Mouse (Mus musculus): ENCODE measurements at regions not wholly inside any gene's neighbourhood (a gene's known extent, or its start where the extent isn't known, plus 50 kb on each side); places are given as distances from the start of the nearest gene placed in this dataset.

- H3K4me3 ChIP-seq (ENCODE audit: extremely low read depth, insufficient read depth, insufficient read length): no peak overlapping the region
- TF ChIP-seq POLR2A (IDR thresholded peaks at IDR 0.05; ENCODE audit: low read depth, low read length): no peak
- no peak for TF ChIP-seq CTCF (IDR thresholded peaks at IDR 0.05; ENCODE audit: extremely low read depth, insufficient read depth, insufficient read length, insufficient replicate concordance)
- H3K27me3 ChIP-seq (ENCODE audit: control insufficient read depth, insufficient read depth, low read length): no peaks in the 10 kb centered on the region
- no peak for DNase-seq (ENCODE audit: low read depth in 1 of 2, low spot score in 2 of 2)
- H3K4me1 ChIP-seq (ENCODE audit: control insufficient read depth, insufficient read depth, insufficient read length): no peaks in the 10 kb centered on the region
- no peaks in the 10 kb centered on the region for H3K36me3 ChIP-seq (ENCODE audit: control insufficient read depth, insufficient read depth, low read length)
- H3K27ac ChIP-seq (ENCODE audit: insufficient read depth, low read length): no peak overlapping the region
Measured at GRCm38 (mm10) chr7:68656354-68656753, 92.7 kb downstream of the Arrdc4 start.

- Histone ChIP-seq H3K36me3 (ENCODE audit: control insufficient read depth, insufficient read depth, low read length) (no peaks in the 10 kb centered on the region), H3K4me3 (ENCODE audit: extremely low read depth, insufficient read depth, insufficient read length) (no peak overlapping the region)
- WGBS: 74% methylated on average over 1 of the region's 1 CpGs
Measured at GRCm38 (mm10) chr7:68653534-68653933, 95.5 kb downstream of the Arrdc4 start.

DNA sequence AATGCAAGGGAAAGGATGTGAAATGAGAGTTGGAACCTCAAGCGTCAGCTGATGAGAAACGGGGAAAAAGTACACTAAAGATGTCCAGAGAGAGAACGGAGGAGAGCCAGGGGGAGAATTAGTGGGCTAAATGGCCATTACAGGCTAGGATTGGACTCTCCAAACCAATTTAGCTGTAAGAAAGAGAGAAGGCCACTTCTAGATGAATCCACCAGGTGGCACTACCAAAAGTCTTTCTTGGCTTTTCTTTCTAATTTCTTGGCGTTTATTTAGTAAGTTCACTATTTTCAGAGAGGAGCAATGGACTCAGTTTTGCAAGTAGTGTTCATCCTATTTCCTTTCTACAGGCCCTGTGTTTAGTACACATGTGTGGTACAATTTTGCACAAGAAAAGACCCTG is 97.6 kb downstream of the Arrdc4 start:
- DNase-seq (ENCODE audit: low read depth in 1 of 2, low spot score in 2 of 2): no peak
- H3K36me3 ChIP-seq (ENCODE audit: control insufficient read depth, insufficient read depth, low read length): no peaks in the 10 kb centered on the region

More at GRCm38 (mm10) chr7:68653534-68653933, 95.5 kb downstream of the Arrdc4 start:
- Histone ChIP-seq H3K4me1 (ENCODE audit: control insufficient read depth, insufficient read depth, insufficient read length) (no peaks in the 10 kb centered on the region), H3K27ac (ENCODE audit: insufficient read depth, low read length) (no peak overlapping the region), H3K27me3 (ENCODE audit: control insufficient read depth, insufficient read depth, low read length) (no peaks in the 10 kb centered on the region)
- DNase-seq (ENCODE audit: low read depth in 1 of 2, low spot score in 2 of 2): no peak
- no peak for TF ChIP-seq CTCF (IDR thresholded peaks at IDR 0.05; ENCODE audit: extremely low read depth, insufficient read depth, insufficient read length, insufficient replicate concordance)
- TF ChIP-seq POLR2A (IDR thresholded peaks at IDR 0.05; ENCODE audit: low read depth, low read length): no peak

DNA sequence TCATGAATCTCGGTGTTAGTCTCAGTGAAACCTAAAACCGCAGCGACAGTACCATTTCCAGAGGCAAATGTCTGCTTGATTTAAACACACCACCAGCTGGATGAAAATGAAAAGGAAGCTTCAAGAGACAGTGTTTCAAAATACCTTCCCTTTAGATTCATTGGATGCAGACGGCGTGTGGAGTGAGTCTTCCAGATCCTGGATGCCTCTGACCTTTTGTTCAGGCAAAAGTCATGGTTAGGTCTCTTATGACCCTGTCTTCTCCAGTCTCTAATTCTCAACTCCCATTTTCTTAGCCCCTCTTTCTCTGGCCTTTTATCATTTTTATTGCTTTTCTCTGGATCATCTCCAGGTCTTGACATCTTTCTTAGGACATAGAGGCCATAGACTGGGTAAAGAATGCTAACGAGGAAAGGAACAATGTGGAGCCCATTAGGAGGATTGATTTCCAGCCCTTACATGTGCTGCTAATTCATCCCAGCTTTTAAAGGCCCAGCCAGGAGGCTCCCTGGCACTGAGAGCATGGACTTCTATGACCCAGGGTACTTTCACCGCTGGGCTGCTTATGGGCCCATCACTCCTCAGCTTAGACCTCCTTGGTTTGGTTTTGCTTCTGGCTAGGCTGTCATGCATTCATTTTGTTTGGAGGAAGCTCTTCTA is 111.4 kb downstream of the Arrdc4 start:
- TF ChIP-seq POLR2A (IDR thresholded peaks at IDR 0.05; ENCODE audit: low read depth, low read length): no peak
- TF ChIP-seq CTCF (IDR thresholded peaks at IDR 0.05; ENCODE audit: extremely low read depth, insufficient read depth, insufficient read length, insufficient replicate concordance): no peak
- H3K27ac ChIP-seq (ENCODE audit: insufficient read depth, low read length): no peak overlapping the region
- no peaks in the 10 kb centered on the region for H3K36me3 ChIP-seq (ENCODE audit: control insufficient read depth, insufficient read depth, low read length)
- H3K4me3 ChIP-seq (ENCODE audit: extremely low read depth, insufficient read depth, insufficient read length): no peak overlapping the region
- 85% methylated on average over 7 of the region's 7 CpGs for WGBS
- DNase-seq (ENCODE audit: low read depth in 1 of 2, low spot score in 2 of 2): no peak
- no peaks in the 10 kb centered on the region for H3K4me1 ChIP-seq (ENCODE audit: control insufficient read depth, insufficient read depth, insufficient read length)
- no peaks in the 10 kb centered on the region for H3K27me3 ChIP-seq (ENCODE audit: control insufficient read depth, insufficient read depth, low read length)

More for the DNA sequence above, 97.6 kb downstream of the Arrdc4 start:
- WGBS: 63% methylated on average over 4 of the region's 4 CpGs
- no peak overlapping the region for H3K27ac ChIP-seq (ENCODE audit: insufficient read depth, low read length)
- H3K4me3 ChIP-seq (ENCODE audit: extremely low read depth, insufficient read depth, insufficient read length): no peak overlapping the region
- TF ChIP-seq CTCF (IDR thresholded peaks at IDR 0.05; ENCODE audit: extremely low read depth, insufficient read depth, insufficient read length, insufficient replicate concordance) (no peak), POLR2A (IDR thresholded peaks at IDR 0.05; ENCODE audit: low read depth, low read length) (no peak)
- H3K27me3 ChIP-seq (ENCODE audit: control insufficient read depth, insufficient read depth, low read length): no peaks in the 10 kb centered on the region
- H3K4me1 ChIP-seq (ENCODE audit: control insufficient read depth, insufficient read depth, insufficient read length): no peaks in the 10 kb centered on the region

DNA sequence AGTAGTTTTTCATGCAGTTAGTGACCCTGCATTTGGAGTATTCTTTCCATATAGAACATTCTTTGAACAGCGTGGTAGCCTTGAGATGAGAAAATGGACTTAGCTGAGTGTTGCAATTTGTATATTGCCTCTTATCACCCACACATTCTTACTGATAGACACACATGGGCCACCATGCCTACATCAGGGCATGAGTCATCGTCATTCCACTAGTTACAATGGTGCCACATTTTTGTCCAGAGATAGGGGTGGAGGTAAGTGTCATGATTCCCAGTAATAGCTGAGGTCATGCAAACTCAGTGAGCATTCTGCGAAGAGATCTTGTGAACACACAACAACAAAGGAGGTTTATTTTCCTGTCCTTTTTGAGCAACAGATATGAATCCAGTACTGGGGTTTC is 128.0 kb downstream of the Arrdc4 start:
- 87% methylated on average over 3 of the region's 3 CpGs for WGBS
- Histone ChIP-seq H3K4me1 (ENCODE audit: control insufficient read depth, insufficient read depth, insufficient read length) (no peaks in the 10 kb centered on the region), H3K27me3 (ENCODE audit: control insufficient read depth, insufficient read depth, low read length) (no peaks in the 10 kb centered on the region), H3K36me3 (ENCODE audit: control insufficient read depth, insufficient read depth, low read length) (no peaks in the 10 kb centered on the region), H3K27ac (ENCODE audit: insufficient read depth, low read length) (no peak overlapping the region), H3K4me3 (ENCODE audit: extremely low read depth, insufficient read depth, insufficient read length) (no peak overlapping the region)
- TF ChIP-seq POLR2A (IDR thresholded peaks at IDR 0.05; ENCODE audit: low read depth, low read length) (no peak), CTCF (IDR thresholded peaks at IDR 0.05; ENCODE audit: extremely low read depth, insufficient read depth, insufficient read length, insufficient replicate concordance) (no peak)
- no peak for DNase-seq (ENCODE audit: low read depth in 1 of 2, low spot score in 2 of 2)

DNA sequence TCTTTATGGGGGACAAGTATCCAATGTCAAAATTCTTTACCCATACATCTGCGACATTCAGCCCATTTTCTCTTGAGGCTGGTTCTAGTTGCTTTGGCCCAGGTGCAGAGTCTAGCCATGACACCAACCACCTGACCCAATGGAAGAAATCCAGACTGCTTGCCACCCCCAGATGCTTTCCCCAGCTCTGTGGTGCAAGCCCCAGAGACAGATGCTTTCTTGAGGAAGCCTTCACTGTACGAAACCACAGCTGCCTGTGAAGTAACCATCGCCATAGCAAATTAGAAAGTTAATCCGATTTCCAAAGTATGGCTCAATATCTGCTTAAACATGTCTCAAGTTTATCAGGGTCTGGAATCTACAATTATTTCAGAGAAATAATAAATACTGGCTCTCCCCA is 138.5 kb downstream of the Arrdc4 start:
- no peaks in the 10 kb centered on the region for H3K36me3 ChIP-seq (ENCODE audit: control insufficient read depth, insufficient read depth, low read length)
- no peak overlapping the region for H3K27ac ChIP-seq (ENCODE audit: insufficient read depth, low read length)
- H3K27me3 ChIP-seq (ENCODE audit: control insufficient read depth, insufficient read depth, low read length): no peaks in the 10 kb centered on the region
- no peak overlapping the region for H3K4me3 ChIP-seq (ENCODE audit: extremely low read depth, insufficient read depth, insufficient read length)
- TF ChIP-seq POLR2A (IDR thresholded peaks at IDR 0.05; ENCODE audit: low read depth, low read length) (no peak), CTCF (IDR thresholded peaks at IDR 0.05; ENCODE audit: extremely low read depth, insufficient read depth, insufficient read length, insufficient replicate concordance) (no peak)
- H3K4me1 ChIP-seq (ENCODE audit: control insufficient read depth, insufficient read depth, insufficient read length): no peaks in the 10 kb centered on the region
- 80% methylated on average over 4 of the region's 4 CpGs for WGBS
- DNase-seq (ENCODE audit: low read depth in 1 of 2, low spot score in 2 of 2): no peak

DNA sequence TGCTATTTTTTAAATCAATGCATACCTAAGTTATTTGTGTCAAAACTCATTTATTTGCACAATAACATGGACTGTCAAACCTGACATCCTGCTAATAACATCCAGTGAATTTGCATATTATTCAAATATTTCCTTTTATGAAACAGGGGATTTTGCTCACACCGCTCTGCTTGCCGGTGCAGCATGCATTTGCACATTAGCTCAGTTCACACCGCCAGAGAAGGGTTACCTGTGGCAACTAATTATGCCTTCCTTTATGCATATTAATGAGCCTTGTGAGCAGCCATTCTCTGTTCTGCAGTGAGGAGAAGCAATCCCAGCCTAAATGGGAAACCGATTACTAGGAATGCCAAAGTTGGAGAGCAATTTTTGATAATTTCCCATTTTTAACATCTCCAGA is 141.9 kb downstream of the Arrdc4 start:
- no peak for DNase-seq (ENCODE audit: low read depth in 1 of 2, low spot score in 2 of 2)
- no peak overlapping the region for H3K4me3 ChIP-seq (ENCODE audit: extremely low read depth, insufficient read depth, insufficient read length)
- H3K4me1 ChIP-seq (ENCODE audit: control insufficient read depth, insufficient read depth, insufficient read length): no peaks in the 10 kb centered on the region
- H3K27ac ChIP-seq (ENCODE audit: insufficient read depth, low read length): no peak overlapping the region
- 93% methylated on average over 4 of the region's 4 CpGs for WGBS
- TF ChIP-seq POLR2A (IDR thresholded peaks at IDR 0.05; ENCODE audit: low read depth, low read length) (no peak), CTCF (IDR thresholded peaks at IDR 0.05; ENCODE audit: extremely low read depth, insufficient read depth, insufficient read length, insufficient replicate concordance) (no peak)
- H3K27me3 ChIP-seq (ENCODE audit: control insufficient read depth, insufficient read depth, low read length): no peaks in the 10 kb centered on the region
- H3K36me3 ChIP-seq (ENCODE audit: control insufficient read depth, insufficient read depth, low read length): no peaks in the 10 kb centered on the region
